16 mouse cellular contexts compared by ENCODE assay signal in the genomic region with DNA sequence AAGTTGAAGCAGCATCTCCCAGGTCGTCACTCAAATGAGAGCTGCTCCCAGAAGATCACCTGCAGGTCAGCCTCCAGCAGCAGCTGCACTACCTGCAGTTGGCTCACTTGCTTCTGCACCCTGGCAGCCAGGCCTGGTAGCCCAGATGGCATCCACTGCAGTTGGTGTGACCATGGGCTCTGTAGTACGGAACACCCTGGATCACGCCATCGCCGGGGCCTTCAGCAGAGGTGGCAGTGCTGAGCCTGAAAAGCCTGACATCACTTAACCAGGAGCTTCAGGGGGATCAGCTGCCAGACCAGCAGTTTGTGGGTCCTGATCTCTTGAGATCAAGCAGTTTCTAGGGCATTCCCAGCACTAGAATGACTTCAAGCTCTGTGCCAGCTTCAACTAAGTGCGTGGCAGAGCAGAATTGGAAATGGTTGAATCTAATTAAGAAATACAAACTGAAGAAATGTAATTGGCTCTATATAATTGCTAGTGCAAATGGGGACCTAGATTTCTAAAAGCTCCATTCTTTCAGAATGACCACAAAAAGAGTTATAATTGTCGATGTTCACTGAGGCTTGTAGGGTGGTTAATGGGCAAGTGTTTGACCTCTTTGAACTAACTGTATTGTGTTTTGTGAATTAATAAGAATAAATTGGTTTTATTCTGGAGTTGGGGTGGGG.
"Had no signal": no experiment of that assay in that cellular context is flagged by ENCODE, and none has a peak within 500 bp of the region (broad histone marks: within the 10 kb centered on the region; RNA-seq: fewer than 3 reads in every experiment).

No protein-coding gene starts in this region.

- H3K4me2 ChIP-seq: limb, embryonic 13.5 days; liver, embryonic 11.5 days; liver, embryonic 15.5 days; midbrain, embryonic 11.5 days; midbrain, embryonic 15.5 days; neural tube, embryonic 12.5 days had no signal

- H3K4me3 ChIP-seq: limb, embryonic 13.5 days; liver, embryonic 15.5 days; megakaryocyte, embryonic 14.5 days; midbrain, embryonic 15.5 days; neural tube, embryonic 12.5 days had no signal

- H3K9ac ChIP-seq: limb, embryonic 13.5 days; liver, embryonic 15.5 days; midbrain, embryonic 15.5 days; neural tube, embryonic 12.5 days had no signal

- H3K4me1 ChIP-seq: limb, embryonic 13.5 days; midbrain, embryonic 15.5 days; neural tube, embryonic 12.5 days had no signal

- DNase-seq: kidney, postnatal 10 days; layer of hippocampus, postnatal 36 days; left cerebral cortex, postnatal 4 days; lung, adult 2 months; lung, postnatal 4 days; right cerebral cortex, adult 18-20 months; right cerebral cortex, postnatal 25 days; thymus, postnatal 4 days had no signal

- H3K9me3 ChIP-seq: limb, embryonic 13.5 days; liver, embryonic 15.5 days; megakaryocyte, embryonic 14.5 days; midbrain, embryonic 15.5 days; neural tube, embryonic 12.5 days had no signal

- H3K36me3 ChIP-seq: limb, embryonic 13.5 days; liver, embryonic 15.5 days; midbrain, embryonic 15.5 days; neural tube, embryonic 12.5 days had no signal

- H3K27me3 ChIP-seq: limb, embryonic 13.5 days; liver, embryonic 15.5 days; megakaryocyte, embryonic 14.5 days; midbrain, embryonic 15.5 days; neural tube, embryonic 12.5 days had no signal

- H3K27ac ChIP-seq: limb, embryonic 13.5 days; liver, embryonic 15.5 days; midbrain, embryonic 15.5 days; neural tube, embryonic 12.5 days had no signal

- ATAC-seq: lung, postnatal 0 days; midbrain, embryonic 15.5 days had no signal
